ENCODE assay signal across 12 mouse cellular contexts in genomic region chr10:122602394-122602793, GRCm38 (mm10).
DNase-seq lines count a peak whose midpoint lies in the region; ATAC-seq lines count a peak whose summit lies in the region.
"Had no signal": no experiment of that assay in that cellular context is flagged by ENCODE, and none has a peak within 500 bp of the region (broad histone marks: within the 10 kb centered on the region; RNA-seq: fewer than 3 reads in every experiment).

No protein-coding gene starts in this region.

- DNase-seq in fat pad, adult 2 months (ENCODE audit: extremely low read depth, low read depth, low spot score), result peak; percentile 47
- peak; percentile 29 for DNase-seq in layer of hippocampus, adult 11-12 months (ENCODE audit: low spot score)
- DNase-seq in midbrain, embryonic 14.5 days, result peak; percentile 66
- DNase-seq in right cerebral cortex, adult 18-20 months, result no peak
- DNase-seq in ovary, postnatal 14 days (ENCODE audit: low spot score), result no peak
- DNase-seq in gastrocnemius, postnatal 14 days, result no peak
- no peak for DNase-seq in testis, postnatal 14 days (ENCODE audit: low spot score)
- DNase-seq: kidney, postnatal 10 days; lung, embryonic 14.5 days had no signal

- no peak overlapping the region for H3K4me3 ChIP-seq in midbrain, embryonic 14.5 days (replicated peaks; ENCODE audit: low read depth, low read length)
- H3K4me3 ChIP-seq: erythroblast, embryonic 14.5 days; heart, embryonic 15.5 days had no signal

- no peaks in the 10 kb centered on the region for H3K36me3 ChIP-seq in midbrain, embryonic 14.5 days (ENCODE audit: control insufficient read depth, insufficient read depth, low read length)
- H3K36me3 ChIP-seq: heart, embryonic 15.5 days had no signal

- H3K9ac ChIP-seq in midbrain, embryonic 14.5 days (replicated peaks; ENCODE audit: low read length), result no peak overlapping the region
- H3K9ac ChIP-seq: heart, embryonic 15.5 days; lung, embryonic 14.5 days had no signal

- intact Hi-C loops in gastrocnemius, postnatal 14 days (cut with DNase I; ENCODE audit: low total_unique reads), result no loop called here

- H3K4me2 ChIP-seq in midbrain, embryonic 14.5 days (ENCODE audit: low read length), result no peak overlapping the region
- H3K4me2 ChIP-seq: heart, embryonic 15.5 days; lung, embryonic 14.5 days had no signal

- 4% methylated on average over 6 of the region's 6 CpGs for WGBS in midbrain, embryonic 14.5 days

- ATAC-seq in CD4-positive, CD25-positive, alpha-beta regulatory T cell, adult 4 months, result peak; percentile 32
- ATAC-seq in midbrain, embryonic 14.5 days (ENCODE audit: low FRiP score, low TSS enrichment), result peak; percentile 90

- no peak overlapping the region for H3K27ac ChIP-seq in midbrain, embryonic 14.5 days (replicated peaks; ENCODE audit: low read depth, low read length)
- H3K27ac ChIP-seq: heart, embryonic 15.5 days had no signal

- H3K9me3 ChIP-seq in midbrain, embryonic 14.5 days (ENCODE audit: control insufficient read depth, low read length), result no peaks in the 10 kb centered on the region
- H3K9me3 ChIP-seq: heart, embryonic 15.5 days had no signal

- H3K27me3 ChIP-seq in midbrain, embryonic 14.5 days (ENCODE audit: control insufficient read depth, insufficient read depth, low read length), result no peaks in the 10 kb centered on the region
- H3K27me3 ChIP-seq: heart, embryonic 15.5 days had no signal

- H3K4me1 ChIP-seq in midbrain, embryonic 14.5 days (ENCODE audit: control insufficient read depth, insufficient read depth, low read length), result no peaks in the 10 kb centered on the region

Comparison
In these comparisons a context has a peak if more than half of its experiments do, and no peak if none do; other contexts are left out.
1. DNase-seq: peak in fat pad, adult 2 months (single experiment), layer of hippocampus, adult 11-12 months (single experiment) and midbrain, embryonic 14.5 days (single experiment); none in right cerebral cortex, adult 18-20 months (single experiment), ovary, postnatal 14 days (single experiment), gastrocnemius, postnatal 14 days (single experiment) and testis, postnatal 14 days (single experiment).